Mouse (Mus musculus): ENCODE measurements at regions not wholly inside any gene's neighbourhood (a gene's known extent, or its start where the extent isn't known, plus 50 kb on each side); places are given as distances from the start of the nearest gene placed in this dataset.
"Not testable (repeated sequence)": the region's sequence is repeated elsewhere in the genome, so short reads cannot be mapped to it uniquely, and the experiment has no call there.

- not testable (repeated sequence) for TF ChIP-seq CTCF (IDR thresholded peaks at IDR 0.05; ENCODE audit: borderline replicate concordance, extremely low read depth, insufficient read depth, insufficient read length); POLR2A (IDR thresholded peaks at IDR 0.05; ENCODE audit: borderline replicate concordance, extremely low read depth, insufficient read depth, insufficient read length, poor library complexity, severe bottlenecking)
Measured at GRCm38 (mm10) chr1:12126611-12127010, 712.7 kb downstream of the A830018L16Rik start.
